Comparison of ENCODE assay signal across 9 mouse cellular contexts in the genomic region with DNA sequence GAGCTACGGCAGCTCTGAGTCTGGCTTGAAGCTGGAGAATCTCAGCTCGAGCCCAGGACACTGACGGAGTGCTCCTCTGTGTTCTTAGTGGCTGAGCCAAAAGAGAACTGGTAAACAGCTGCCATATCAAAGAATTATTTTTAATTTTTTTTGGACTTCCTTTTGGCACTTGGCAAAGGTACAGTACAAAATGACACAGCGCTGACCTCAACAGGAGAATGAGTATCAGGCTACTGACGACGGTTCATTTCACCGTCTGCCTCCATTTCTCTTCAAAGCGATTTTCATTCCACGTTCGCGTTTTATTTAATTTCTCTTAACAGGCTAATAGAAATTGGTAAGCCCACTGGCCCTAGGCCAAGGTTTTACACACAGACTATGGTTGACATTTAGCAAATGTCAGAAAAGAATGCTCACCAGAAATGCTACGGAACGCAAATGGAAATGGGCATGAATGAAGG.
DNase-seq lines count a peak whose midpoint lies in the region; ATAC-seq and TF ChIP-seq lines count a peak whose summit lies in the region.
"Had no signal": no experiment of that assay in that cellular context is flagged by ENCODE, and none has a peak within 500 bp of the region (broad histone marks: within the 10 kb centered on the region; RNA-seq: fewer than 3 reads in every experiment).

No protein-coding gene starts in this region.

- no peak for TF ChIP-seq CTCF in lung, adult 2 months (IDR thresholded peaks at IDR 0.05; ENCODE audit: insufficient read depth, low read length)

- TF ChIP-seq POLR2A in lung, adult 2 months (IDR thresholded peaks at IDR 0.05; ENCODE audit: borderline replicate concordance, extremely low read depth, low read depth, low read length), result no peak

- DNase-seq in forebrain, embryonic 11.5 days (ENCODE audit: low spot score), result no peak
- peak; percentile 10 to 17 for DNase-seq in lung, adult 18-20 months
- no peak for DNase-seq in lung, adult 2 months
- DNase-seq in right cerebral cortex, postnatal 25 days, result no peak
- no peak for DNase-seq in neural tube, embryonic 10.5 days (ENCODE audit: extremely low spot score, low spot score)
- DNase-seq: B cell, adult 2 months had no signal

- no peak overlapping the region for H3K27ac ChIP-seq in forebrain, embryonic 16.5 days (ENCODE audit: low read length)
- no peak overlapping the region for H3K27ac ChIP-seq in forebrain, embryonic 11.5 days (ENCODE audit: low read depth, low read length)
- peak overlapping the region; percentile 55; the same call in 1 of the 2 replicates for H3K27ac ChIP-seq in stomach, embryonic 16.5 days (ENCODE audit: low read length)

- WGBS in forebrain, embryonic 16.5 days, result 68% methylated on average over 13 of the region's 13 CpGs
- 94% methylated on average over 13 of the region's 13 CpGs for WGBS in forebrain, embryonic 11.5 days
- 40% methylated on average over 13 of the region's 13 CpGs for WGBS in lung, adult 2 months
- WGBS in stomach, embryonic 16.5 days, result 37% methylated on average over 13 of the region's 13 CpGs

- peak; percentile 40; the same call in 1 of the 2 replicates for ATAC-seq in forebrain, embryonic 16.5 days
- ATAC-seq in forebrain, embryonic 11.5 days (replicated peaks; ENCODE audit: low FRiP score), result no peak
- ATAC-seq in hematopoietic stem cell, adult 5-6 weeks (replicated peaks in 1 of 2; ENCODE audit: insufficient read depth in 1 of 2, low FRiP score in 2 of 2, low TSS enrichment in 1 of 2, low read depth in 1 of 2, poor library complexity in 2 of 2, severe bottlenecking in 2 of 2), result peak; percentile 29 to 35; a peak in 3 of 4 replicates
- peak; percentile 50; the same call in 1 of the 2 replicates for ATAC-seq in stomach, embryonic 16.5 days (ENCODE audit: insufficient read depth, low FRiP score)

- no peaks in the 10 kb centered on the region for H3K9me3 ChIP-seq in forebrain, embryonic 16.5 days (ENCODE audit: control insufficient read depth, low read length)
- H3K9me3 ChIP-seq in forebrain, embryonic 11.5 days (ENCODE audit: control insufficient read depth, low read length), result no peaks in the 10 kb centered on the region
- H3K9me3 ChIP-seq in stomach, embryonic 16.5 days (replicated peaks; ENCODE audit: control insufficient read depth, low read length), result no peaks in the 10 kb centered on the region

- H3K4me3 ChIP-seq in forebrain, embryonic 16.5 days (replicated peaks; ENCODE audit: low read length), result no peak overlapping the region
- H3K4me3 ChIP-seq in forebrain, embryonic 11.5 days (ENCODE audit: low read depth, low read length), result no peak overlapping the region
- no peak overlapping the region for H3K4me3 ChIP-seq in lung, adult 2 months (replicated peaks; ENCODE audit: extremely low read depth, low read depth, low read length)
- H3K4me3 ChIP-seq in stomach, embryonic 16.5 days (replicated peaks; ENCODE audit: low read length), result no peak overlapping the region; the same call in 1 of the 2 replicates

- H3K36me3 ChIP-seq in forebrain, embryonic 16.5 days (ENCODE audit: control insufficient read depth, insufficient read depth), result no peaks in the 10 kb centered on the region; the same call in 1 of the 2 replicates
- H3K36me3 ChIP-seq in forebrain, embryonic 11.5 days (ENCODE audit: control insufficient read depth, insufficient read depth, low read length), result no peaks in the 10 kb centered on the region; the same call in 1 of the 2 replicates
- peaks cover 4% of the 10 kb centered on the region; the same call in 1 of the 2 replicates for H3K36me3 ChIP-seq in stomach, embryonic 16.5 days (ENCODE audit: control insufficient read depth, insufficient read depth, low read length)

- no peaks in the 10 kb centered on the region for H3K27me3 ChIP-seq in forebrain, embryonic 16.5 days (replicated peaks; ENCODE audit: control insufficient read depth, insufficient read depth, low read length)
- H3K27me3 ChIP-seq in forebrain, embryonic 11.5 days (ENCODE audit: control insufficient read depth, insufficient read depth, low read length), result no peaks in the 10 kb centered on the region
- H3K27me3 ChIP-seq in stomach, embryonic 16.5 days (ENCODE audit: control insufficient read depth, insufficient read depth, low read length), result no peaks in the 10 kb centered on the region

- no peak overlapping the region for H3K9ac ChIP-seq in forebrain, embryonic 16.5 days (replicated peaks; ENCODE audit: low read depth, low read length)
- H3K9ac ChIP-seq in forebrain, embryonic 11.5 days (ENCODE audit: low read length), result no peak overlapping the region
- H3K9ac ChIP-seq in stomach, embryonic 16.5 days (ENCODE audit: low read length), result no peak overlapping the region

- no peak overlapping the region for H3K4me2 ChIP-seq in forebrain, embryonic 16.5 days (ENCODE audit: low read length)
- H3K4me2 ChIP-seq in forebrain, embryonic 11.5 days (ENCODE audit: low read depth, low read length, severe bottlenecking), result no peak overlapping the region
- peak overlapping the region; percentile 31 for H3K4me2 ChIP-seq in stomach, embryonic 16.5 days (ENCODE audit: low read depth, low read length)

- no peaks in the 10 kb centered on the region for H3K4me1 ChIP-seq in forebrain, embryonic 16.5 days (replicated peaks; ENCODE audit: control insufficient read depth, insufficient read depth, low read length)
- no peaks in the 10 kb centered on the region for H3K4me1 ChIP-seq in forebrain, embryonic 11.5 days (replicated peaks; ENCODE audit: control insufficient read depth, insufficient read depth, low read length)
- H3K4me1 ChIP-seq in lung, adult 2 months (ENCODE audit: control insufficient read depth, insufficient read depth, low read length), result no peaks in the 10 kb centered on the region; the same call in 1 of the 2 replicates
- peaks cover 5% of the 10 kb centered on the region for H3K4me1 ChIP-seq in stomach, embryonic 16.5 days (ENCODE audit: control insufficient read depth, insufficient read depth, low read length)

Comparison
In these comparisons a context has a peak if more than half of its experiments do, and no peak if none do; other contexts are left out.
1. DNase-seq: peak in lung, adult 18-20 months (2 of 2); none in forebrain, embryonic 11.5 days (single experiment), lung, adult 2 months (single experiment), right cerebral cortex, postnatal 25 days (single experiment) and neural tube, embryonic 10.5 days (single experiment).